Mouse (Mus musculus): ENCODE measurements around the gene Acrbp.
"Not testable (repeated sequence)": the region's sequence is repeated elsewhere in the genome, so short reads cannot be mapped to it uniquely, and the experiment has no call there.

Gene Acrbp

GRCm38 (mm10) chr6:125049678-125050077 lies at the start of gene Acrbp:
Gene Acrbp (plus strand): TSS chr6:125049689.
- DNase-seq, result peak; percentile 65

- no peak for DNase-seq
Observed at GRCm38 (mm10) chr6:125003706-125004105, 45.8 kb upstream of the Acrbp start.

- no peak for DNase-seq
Observed at GRCm38 (mm10) chr6:125005086-125005485, 44.4 kb upstream of the Acrbp start.

GRCm38 (mm10) chr6:125008060-125008459 lies 41.4 kb upstream of the Acrbp start:
- no peak for DNase-seq

- peak; percentile 93 for DNase-seq
Observed at GRCm38 (mm10) chr6:125008586-125009128, 40.8 kb upstream of the Acrbp start.

- DNase-seq, result no peak
Observed at GRCm38 (mm10) chr6:125009129-125009180, 40.5 kb upstream of the Acrbp start, which contains the start of gene Zfp384. Gene Zfp384 (plus strand): TSS chr6:125009145.

- DNase-seq, result peak; percentile 89
Observed at GRCm38 (mm10) chr6:125009181-125010073, 40.1 kb upstream of the Acrbp start.

- no peak for DNase-seq
Observed at GRCm38 (mm10) chr6:125017682-125018081, 31.8 kb upstream of the Acrbp start.

GRCm38 (mm10) chr6:125030532-125030931 lies 19.0 kb upstream of the Acrbp start:
- peak; percentile 92 for DNase-seq

- no peak for DNase-seq
Observed at GRCm38 (mm10) chr6:125031604-125032003, 17.9 kb upstream of the Acrbp start.

GRCm38 (mm10) chr6:125038666-125039065 lies 10.8 kb upstream of the Acrbp start:
- DNase-seq, result no peak

GRCm38 (mm10) chr6:125039131-125039530 lies 10.4 kb upstream of the Acrbp start:
- no peak for DNase-seq

- DNase-seq, result peak; percentile 90
Observed at GRCm38 (mm10) chr6:125039533-125040153, 9.8 kb upstream of the Acrbp start, which contains the start of gene Ing4. Gene Ing4 (plus strand): TSS chr6:125039760.

GRCm38 (mm10) chr6:125040221-125040620 lies 9.3 kb upstream of the Acrbp start:
- DNase-seq, result no peak

GRCm38 (mm10) chr6:125041047-125041446 lies 8.4 kb upstream of the Acrbp start:
- no peak for DNase-seq

- DNase-seq, result no peak
Observed at GRCm38 (mm10) chr6:125042081-125042480, 7.4 kb upstream of the Acrbp start.

- peak; percentile 88 for DNase-seq
Observed at GRCm38 (mm10) chr6:125046691-125047090, 2.8 kb upstream of the Acrbp start.

GRCm38 (mm10) chr6:125051237-125051636 lies 1.7 kb downstream of the Acrbp start:
- peak; percentile 62 for DNase-seq

- DNase-seq, result peak; percentile 7
Observed at GRCm38 (mm10) chr6:125061493-125061892, 12.0 kb downstream of the Acrbp start.

GRCm38 (mm10) chr6:125062511-125062910 lies 13.0 kb downstream of the Acrbp start:
- peak; percentile 5 for DNase-seq

GRCm38 (mm10) chr6:125063906-125064305 lies 14.4 kb downstream of the Acrbp start:
- no peak for DNase-seq

- not testable (repeated sequence) for DNase-seq
Observed at GRCm38 (mm10) chr6:125065223-125065622, 15.7 kb downstream of the Acrbp start.

- DNase-seq, result peak; percentile 34
Observed at GRCm38 (mm10) chr6:125067571-125067995, 18.1 kb downstream of the Acrbp start, which contains the start of gene Lpar5. Gene Lpar5 (plus strand): TSS chr6:125067920.
